Mouse (Mus musculus) lung, embryonic 14.5 days (tissue): Measurements from ENCODE around the gene Armc2. TPM values are rescaled to one million over a fixed set of nuclear protein-coding genes. Genes with fewer than 3 reads are reported as not detected.

Source experiments
- ATAC-seq: fragments of 200-750 bp; cut with Nextera tagmentation; 2 replicates; pipeline ENCODE4 v1.8.0; 2017; ENCODE audit warnings: mild to moderate bottlenecking, moderate TSS enrichment, moderate library complexity; ENCODE audit not compliant: insufficient read depth
- DNase-seq: peaks from one replicate; pipeline ENCODE4 v3.0.0-alpha.2; 2015
- H3K27ac ChIP-seq: fragments of 300-500 bp; sonication (generic); 2 replicates; pipeline ENCODE4 v1.5.1; 2014; ENCODE audit warnings: low read depth, mild to moderate bottlenecking, moderate library complexity
- H3K27me3 ChIP-seq: fragments of 300-500 bp; sonication (generic); 2 replicates; pipeline ENCODE4 v1.6.1; 2014; ENCODE audit warnings: low read length, control low read depth; ENCODE audit not compliant: insufficient read depth
- H3K36me3 ChIP-seq: fragments of 300-500 bp; sonication (generic); 2 replicates; pipeline ENCODE4 v1.6.1; 2014; ENCODE audit warnings: control low read depth; ENCODE audit not compliant: insufficient read depth
- H3K4me1 ChIP-seq: fragments of 300-500 bp; sonication (generic); 2 replicates; pipeline ENCODE4 v1.6.1; 2014; ENCODE audit warnings: antibody characterized with exemption, control low read depth; ENCODE audit not compliant: insufficient read depth
- H3K4me2 ChIP-seq: fragments of 300-500 bp; sonication (generic); 2 replicates; pipeline ENCODE4 v1.6.1; 2014; ENCODE audit warnings: mild to moderate bottlenecking
- H3K4me3 ChIP-seq: fragments of 300-500 bp; sonication (generic); 2 replicates; pipeline ENCODE4 v1.5.1; 2014; ENCODE audit warnings: low read depth, low read length
- H3K9ac ChIP-seq: fragments of 300-500 bp; sonication (generic); 2 replicates; pipeline ENCODE4 v1.6.1; 2014
- H3K9me3 ChIP-seq: fragments of 300-500 bp; sonication (generic); 2 replicates; pipeline ENCODE4 v1.6.1; 2016; ENCODE audit warnings: low read depth, low read length, control low read depth
- CTCF ChIP-seq: IDR thresholded peaks from 2 replicates; pipeline ENCODE4 v1.5.1; 2016; ENCODE audit warnings: antibody characterized with exemption, low read depth
- WGBS: fragments of 180-500 bp; shearing (Covaris S2); extraction: QIAGEN DNeasy Blood & Tissue Kit; methylation state at CpG from one replicate; pipeline ENCODE4 v1.1.7; 2014; 5-methylcytosine and 5-hydroxymethylcytosine counted together
- polyA plus RNA-seq: library from polyadenylated mRNA; unstranded; fragments of >200 nt; fragmentation: Nextera tagmentation; extraction: Ambion mirVana; gene quantifications from 2 replicates; pipeline ENCODE4 v1.2.1, GENCODE M21; 2014

The Armc2 gene
- polyA plus RNA-seq, 1 experiment from 2014 or later, result 2.6 TPM

GRCm38 (mm10) chr10:41912290-41912994 lies 105.8 kb downstream of the Armc2 start:
- no peak overlapping the region for H3K27ac ChIP-seq

GRCm38 (mm10) chr10:41908899-41909298 lies 109.3 kb downstream of the Armc2 start:
- H3K4me2 ChIP-seq, result no peak overlapping the region
- H3K27ac ChIP-seq, result no peak overlapping the region
- no peak overlapping the region for H3K4me3 ChIP-seq
- ATAC-seq (no peak), DNase-seq (no peak)
- H3K36me3 ChIP-seq, result peaks cover 46% of the 10 kb centered on the region
- H3K9me3 ChIP-seq, result no peaks in the 10 kb centered on the region
- no peak for TF ChIP-seq CTCF
- no peaks in the 10 kb centered on the region for H3K27me3 ChIP-seq
- H3K4me1 ChIP-seq, result no peaks in the 10 kb centered on the region
- H3K9ac ChIP-seq, result no peak overlapping the region
- 87% methylated on average over 6 of the region's 6 CpGs for WGBS

More at GRCm38 (mm10) chr10:41912290-41912994, 105.8 kb downstream of the Armc2 start:
- no peaks in the 10 kb centered on the region for H3K27me3 ChIP-seq
- ATAC-seq (no peak), DNase-seq (no peak)
- H3K9ac ChIP-seq, result no peak overlapping the region
- no peaks in the 10 kb centered on the region for H3K4me1 ChIP-seq
- H3K4me2 ChIP-seq, result no peak overlapping the region
- whole genome bisulfite sequencing, result 88% methylated on average over 8 of the region's 8 CpGs
- H3K9me3 ChIP-seq, result no peaks in the 10 kb centered on the region
- H3K36me3 ChIP-seq, result peaks cover 14% of the 10 kb centered on the region
- no peak for TF ChIP-seq CTCF
- no peak overlapping the region for H3K4me3 ChIP-seq

- peaks cover 46% of the 10 kb centered on the region for H3K36me3 ChIP-seq
- WGBS, result 81% methylated on average over 4 of the region's 4 CpGs
- no peak for TF ChIP-seq CTCF
Measured at GRCm38 (mm10) chr10:41907950-41908349, 110.3 kb downstream of the Armc2 start.

GRCm38 (mm10) chr10:41907473-41907872 lies 110.8 kb downstream of the Armc2 start:
- Histone ChIP-seq H3K4me1 (no peaks in the 10 kb centered on the region), H3K9ac (no peak overlapping the region), H3K27me3 (no peaks in the 10 kb centered on the region), H3K36me3 (peaks cover 49% of the 10 kb centered on the region), H3K4me2 (no peak overlapping the region), H3K27ac (no peak overlapping the region), H3K4me3 (no peak overlapping the region), H3K9me3 (no peaks in the 10 kb centered on the region)
- WGBS, result 75% methylated on average over 11 of the region's 11 CpGs
- ATAC-seq (no peak), DNase-seq (no peak)
- TF ChIP-seq CTCF, result no peak

More at GRCm38 (mm10) chr10:41907950-41908349, 110.3 kb downstream of the Armc2 start:
- no peak for ATAC-seq
- H3K4me2 ChIP-seq, result no peak overlapping the region
- no peak for DNase-seq
- H3K9ac ChIP-seq, result no peak overlapping the region
- no peaks in the 10 kb centered on the region for H3K4me1 ChIP-seq
- no peaks in the 10 kb centered on the region for H3K9me3 ChIP-seq
- H3K27ac ChIP-seq, result no peak overlapping the region
- H3K4me3 ChIP-seq, result no peak overlapping the region
- H3K27me3 ChIP-seq, result no peaks in the 10 kb centered on the region

- H3K4me2 ChIP-seq, result no peak overlapping the region
- peaks cover 46% of the 10 kb centered on the region for H3K36me3 ChIP-seq
- no peak overlapping the region for H3K4me3 ChIP-seq
- H3K9me3 ChIP-seq, result no peaks in the 10 kb centered on the region
- DNase-seq (no peak), ATAC-seq (no peak)
- H3K4me1 ChIP-seq, result no peaks in the 10 kb centered on the region
- H3K9ac ChIP-seq, result no peak overlapping the region
- no peak overlapping the region for H3K27ac ChIP-seq
- TF ChIP-seq CTCF, result no peak
- WGBS, result 90% methylated on average over 6 of the region's 6 CpGs
- no peaks in the 10 kb centered on the region for H3K27me3 ChIP-seq
Measured at GRCm38 (mm10) chr10:41901864-41902263, 116.4 kb downstream of the Armc2 start.

- Histone ChIP-seq H3K4me2 (no peak overlapping the region), H3K36me3 (peaks cover 43% of the 10 kb centered on the region), H3K27ac (no peak overlapping the region), H3K27me3 (no peaks in the 10 kb centered on the region), H3K4me1 (no peaks in the 10 kb centered on the region), H3K9me3 (no peaks in the 10 kb centered on the region), H3K9ac (no peak overlapping the region), H3K4me3 (no peak overlapping the region)
- WGBS, result 82% methylated on average over 8 of the region's 8 CpGs
- no peak for DNase-seq
- TF ChIP-seq CTCF, result no peak
- ATAC-seq, result no peak
Measured at GRCm38 (mm10) chr10:41901456-41901855, 116.8 kb downstream of the Armc2 start.

GRCm38 (mm10) chr10:41896865-41897264 lies 121.4 kb downstream of the Armc2 start:
- DNase-seq (no peak), ATAC-seq (no peak)
- H3K9me3 ChIP-seq, result no peaks in the 10 kb centered on the region
- TF ChIP-seq CTCF, result no peak
- H3K4me2 ChIP-seq, result no peak overlapping the region
- no peak overlapping the region for H3K27ac ChIP-seq
- no peak overlapping the region for H3K4me3 ChIP-seq
- no peaks in the 10 kb centered on the region for H3K27me3 ChIP-seq
- H3K9ac ChIP-seq, result no peak overlapping the region
- WGBS, result 85% methylated on average over 2 of the region's 2 CpGs
- H3K36me3 ChIP-seq, result peaks cover 23% of the 10 kb centered on the region
- H3K4me1 ChIP-seq, result peaks cover 3% of the 10 kb centered on the region; the same call in 1 of the 2 replicates
